Mouse (Mus musculus) C2C12 (cell line): Measurements from ENCODE around the gene Eva1a. TPM values are rescaled to one million over a fixed set of nuclear protein-coding genes. Genes with fewer than 3 reads are reported as not detected.

Experiments used
- H3K27me3 ChIP-seq: one replicate; pipeline ENCODE4 v1.6.1; 2011; ENCODE audit not compliant: control insufficient read depth, insufficient read depth, insufficient read length
- H3K36me3 ChIP-seq: one replicate; pipeline ENCODE4 v1.6.1; 2011; ENCODE audit not compliant: control insufficient read depth, insufficient read depth
- H3K4me3 ChIP-seq: one replicate; pipeline ENCODE4 v1.5.1; 2011; ENCODE audit warnings: mild to moderate bottlenecking, control low read depth; ENCODE audit not compliant: poor library complexity, insufficient read depth, severe bottlenecking
- H3K79me2 ChIP-seq: one replicate; pipeline ENCODE4 v1.6.1; 2011; ENCODE audit not compliant: control insufficient read depth, insufficient read depth
- H3K79me3 ChIP-seq: one replicate; pipeline ENCODE4 v1.6.1; 2011; ENCODE audit warnings: low read depth, control low read depth
- H3ac ChIP-seq: one replicate; pipeline ENCODE3; 2011; ENCODE audit warnings: low read depth; ENCODE audit not compliant: control insufficient read depth, insufficient read length
- CEBPB ChIP-seq: IDR thresholded peaks from one replicate; pipeline ENCODE4 v1.6.1; 2011; ENCODE audit warnings: low read depth, mild to moderate bottlenecking, control low read depth, moderate library complexity
- CTCF ChIP-seq: IDR thresholded peaks from one replicate; pipeline ENCODE4 v1.5.1; 2011; ENCODE audit not compliant: control insufficient read depth, insufficient read depth, insufficient read length
- FOSL1 ChIP-seq: IDR thresholded peaks from one replicate; pipeline ENCODE4 v1.8.0; 2011; ENCODE audit warnings: mild to moderate bottlenecking, low read length; ENCODE audit not compliant: poor library complexity, insufficient read depth, severe bottlenecking
- MAX ChIP-seq: IDR thresholded peaks from one replicate; pipeline ENCODE4 v1.6.1; 2011; ENCODE audit warnings: mild to moderate bottlenecking, control low read depth
- MYOD1 ChIP-seq: IDR thresholded peaks from one replicate; pipeline ENCODE4 v1.6.1; 2011; ENCODE audit warnings: low read depth; ENCODE audit not compliant: control insufficient read depth, insufficient read length
- MYOG ChIP-seq: IDR thresholded peaks from one replicate; pipeline ENCODE4 v1.6.1; 2011; ENCODE audit not compliant: control insufficient read depth, insufficient read length; ENCODE audit errors: extremely low read depth
- USF1 ChIP-seq: IDR thresholded peaks from one replicate; pipeline ENCODE4 v1.6.1; 2011; ENCODE audit warnings: low read depth, mild to moderate bottlenecking, control low read depth, moderate library complexity
- polyA plus RNA-seq: library from polyadenylated mRNA; unstranded; fragments of >200 nt; fragmentation: generic; extraction: Trizol; gene quantifications from one replicate; pipeline ENCODE4 v1.2.1, GENCODE M21; 2012; ENCODE audit warnings: missing spikeins

Gene Eva1a
- polyA plus RNA-seq, 1 experiment: 0.64 TPM

DNA sequence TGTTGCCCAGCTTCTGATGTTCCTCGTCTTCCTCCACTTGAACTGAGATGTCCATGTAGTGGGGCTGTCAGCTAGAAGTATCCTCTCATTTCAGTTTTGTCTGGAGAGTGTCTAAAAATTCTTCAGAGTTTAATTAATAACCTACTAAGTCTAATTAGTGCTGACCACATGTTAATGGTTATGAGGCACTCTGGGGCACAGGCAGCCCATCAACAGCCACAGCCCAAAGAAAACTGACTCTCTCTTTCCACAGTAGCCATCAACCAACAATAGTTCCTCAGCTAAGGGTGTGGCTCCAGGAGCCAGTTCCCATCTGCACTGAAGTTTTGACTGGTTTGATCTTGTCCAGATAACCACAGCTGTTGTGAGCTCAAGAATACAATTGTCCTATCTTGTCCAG, 57.6 kb downstream of the Eva1a start:
- H3K4me3 ChIP-seq: no peak overlapping the region
- no peak overlapping the region for H3ac ChIP-seq
- H3K36me3 ChIP-seq: no peaks in the 10 kb centered on the region
- no peaks in the 10 kb centered on the region for H3K79me3 ChIP-seq
- no peaks in the 10 kb centered on the region for H3K79me2 ChIP-seq
- TF ChIP-seq CEBPB: no peak
- TF ChIP-seq MYOG: no peak
- TF ChIP-seq MYOD1: no peak
- TF ChIP-seq FOSL1: no peak
- no peak for TF ChIP-seq USF1
- TF ChIP-seq CTCF: no peak
- no peak for TF ChIP-seq MAX
- H3K27me3 ChIP-seq: no peaks in the 10 kb centered on the region

DNA sequence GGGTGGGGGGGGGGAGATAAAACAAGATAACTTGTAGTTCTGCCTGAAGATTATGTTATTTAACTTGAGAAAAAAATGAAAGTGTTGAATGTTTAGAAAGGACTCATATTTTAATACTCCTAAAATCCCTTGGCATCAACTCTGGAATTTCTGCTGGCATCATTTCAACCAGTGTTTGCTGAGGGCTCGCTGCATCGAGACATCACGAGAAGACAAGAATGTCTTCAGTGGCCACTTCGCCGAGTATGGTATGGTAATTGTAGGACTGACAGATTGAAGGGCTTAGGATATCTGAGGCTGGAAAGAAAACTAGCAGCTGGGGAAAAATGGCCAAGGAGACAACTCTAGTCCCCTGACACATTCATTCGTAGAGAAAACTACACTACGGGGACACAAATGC, 69.6 kb downstream of the Eva1a start:
- no peak overlapping the region for H3K4me3 ChIP-seq
- no peaks in the 10 kb centered on the region for H3K27me3 ChIP-seq
- TF ChIP-seq CTCF (no peak), MYOD1 (no peak), USF1 (no peak), MYOG (no peak), MAX (no peak), CEBPB (no peak), FOSL1 (no peak)
- no peaks in the 10 kb centered on the region for H3K79me2 ChIP-seq
- H3ac ChIP-seq: no peak overlapping the region
- no peaks in the 10 kb centered on the region for H3K79me3 ChIP-seq
- H3K36me3 ChIP-seq: no peaks in the 10 kb centered on the region

DNA sequence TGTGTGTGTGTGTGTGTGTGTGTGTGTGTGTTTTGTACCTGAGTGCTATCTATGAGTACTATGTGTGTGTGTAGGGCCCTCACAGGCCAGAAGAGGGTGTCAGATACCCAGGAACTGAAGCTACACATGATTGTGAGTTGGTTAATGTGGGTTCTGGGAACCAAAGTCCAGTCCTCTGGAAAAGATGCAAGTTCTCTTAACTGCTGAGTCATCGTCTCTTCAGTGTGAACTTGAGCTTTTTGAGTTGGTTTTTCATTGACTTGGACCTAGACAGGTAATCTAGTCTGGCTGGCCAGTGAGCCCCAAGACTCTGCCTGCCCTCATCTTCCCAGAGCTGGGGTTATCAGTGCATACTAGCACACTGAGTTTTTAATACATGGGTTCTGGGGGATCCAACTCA, 70.3 kb downstream of the Eva1a start:
- no peak overlapping the region for H3ac ChIP-seq
- TF ChIP-seq MYOD1 (no peak), MYOG (no peak), CTCF (no peak), FOSL1 (no peak), CEBPB (no peak), USF1 (no peak), MAX (no peak)
- H3K79me2 ChIP-seq: no peaks in the 10 kb centered on the region
- no peak overlapping the region for H3K4me3 ChIP-seq
- no peaks in the 10 kb centered on the region for H3K79me3 ChIP-seq
- no peaks in the 10 kb centered on the region for H3K27me3 ChIP-seq
- no peaks in the 10 kb centered on the region for H3K36me3 ChIP-seq

GRCm38 (mm10) chr6:82111540-82111939, 70.7 kb downstream of the Eva1a start:
- H3ac ChIP-seq: no peak overlapping the region
- TF ChIP-seq FOSL1 (no peak), CEBPB (no peak), MYOG (no peak), CTCF (no peak), MYOD1 (no peak), MAX (no peak), USF1 (no peak)
- H3K27me3 ChIP-seq: no peaks in the 10 kb centered on the region
- H3K4me3 ChIP-seq: no peak overlapping the region
- H3K79me2 ChIP-seq: no peaks in the 10 kb centered on the region
- H3K79me3 ChIP-seq: no peaks in the 10 kb centered on the region
- no peaks in the 10 kb centered on the region for H3K36me3 ChIP-seq

DNA sequence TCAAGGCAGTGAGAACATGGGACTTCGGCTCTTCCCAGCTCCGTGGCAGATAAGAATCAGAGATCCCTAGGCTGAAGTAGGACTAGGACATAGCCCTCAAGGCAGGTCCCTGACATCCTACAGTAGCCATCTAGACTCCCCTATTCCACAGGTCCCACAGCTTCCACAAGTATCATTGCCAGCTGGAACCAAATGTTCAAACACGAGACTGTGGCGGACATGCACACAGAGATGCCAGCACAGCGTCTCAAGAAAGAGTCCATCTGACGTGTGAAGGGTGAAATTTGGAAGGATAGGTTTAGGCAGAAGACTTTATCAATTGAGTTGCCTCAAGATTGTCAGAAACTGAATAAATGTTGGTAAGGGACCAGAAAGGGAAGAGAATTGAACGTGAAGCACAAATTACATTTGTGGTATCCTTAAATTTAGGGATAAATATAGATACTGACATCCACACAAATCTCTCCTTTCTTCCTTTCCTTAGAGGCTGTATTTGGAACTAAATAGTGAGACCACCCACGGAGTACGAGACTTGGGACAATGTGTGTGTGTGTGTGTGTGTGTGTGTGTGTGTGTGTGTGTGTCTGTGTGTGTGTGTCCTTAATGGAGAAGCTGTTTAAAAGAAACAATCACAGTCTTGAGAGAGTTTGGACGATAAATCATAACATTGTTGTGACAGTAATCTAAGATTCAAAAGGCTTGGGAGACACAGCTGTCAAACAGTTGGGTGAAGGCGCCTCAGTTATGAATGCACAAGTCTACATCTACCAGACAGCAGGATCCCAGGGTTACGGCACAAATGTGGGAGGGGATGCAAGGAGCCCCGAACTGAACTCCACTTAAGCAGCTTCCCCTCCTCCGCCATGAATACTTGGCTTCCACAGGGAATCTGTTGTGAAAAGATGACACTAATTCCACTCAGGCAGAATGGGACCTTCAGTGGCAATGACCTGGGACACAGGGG, 71.6 kb downstream of the Eva1a start:
- no peak overlapping the region for H3K4me3 ChIP-seq
- no peak for TF ChIP-seq CEBPB
- no peak for TF ChIP-seq MYOD1
- TF ChIP-seq MAX: no peak
- TF ChIP-seq USF1: no peak
- no peak for TF ChIP-seq FOSL1
- no peak for TF ChIP-seq CTCF
- no peak for TF ChIP-seq MYOG
- no peaks in the 10 kb centered on the region for H3K36me3 ChIP-seq
- no peaks in the 10 kb centered on the region for H3K79me3 ChIP-seq
- no peaks in the 10 kb centered on the region for H3K27me3 ChIP-seq
- H3K79me2 ChIP-seq: no peaks in the 10 kb centered on the region
- H3ac ChIP-seq: no peak overlapping the region
